Comparison of ENCODE assay signal across 16 mouse cellular contexts in genomic region chr11:54764026-54764425, GRCm38 (mm10). TPM values are rescaled to one million over a fixed set of nuclear protein-coding genes. Genes with fewer than 3 reads are reported as not detected.
DNase-seq lines count a peak whose midpoint lies in the region; TF ChIP-seq lines count a peak whose summit lies in the region.
"Had no signal": no experiment of that assay in that cellular context is flagged by ENCODE, and none has a peak within 500 bp of the region (broad histone marks: within the 10 kb centered on the region; RNA-seq: fewer than 3 reads in every experiment).

No protein-coding gene starts in this region.

- peaks cover 2 to 16% of the 10 kb centered on the region in 2 experiments for H3K36me3 ChIP-seq in CH12.LX (replicated peaks in 1 of 2; ENCODE audit: control insufficient read depth in 1 of 2, insufficient read depth in 1 of 2, low read length in 1 of 2)
- H3K36me3 ChIP-seq: heart, embryonic 15.5 days; hindbrain, embryonic 13.5 days had no signal

- dilution Hi-C loops in CH12.LX (cut with MboI; ENCODE audit: extremely low pct_ligation_motif_present, extremely low pct_unique_long_range_greater_than_20kb, low sequenced_read_pairs): no loop called here

- intact Hi-C loops in gastrocnemius, adult 2 months (cut with DNase I): no loop called here
- intact Hi-C loops in left cerebral cortex, postnatal 14 days (cut with DNase I): no loop called here

- H3K27ac ChIP-seq in gastrocnemius, adult 2 months: peak overlapping the region; percentile 31; the same call in 1 of the 2 replicates
- H3K27ac ChIP-seq in CH12.LX (ENCODE audit: insufficient read depth, low read depth): no peak overlapping the region
- H3K27ac ChIP-seq: heart, embryonic 15.5 days; hindbrain, embryonic 13.5 days had no signal

- H3K4me1 ChIP-seq in CH12.LX (ENCODE audit: control insufficient read depth in 1 of 2, insufficient read depth in 2 of 2): peaks cover 12 to 83% of the 10 kb centered on the region in 2 experiments

- H3K4me2 ChIP-seq in CH12.LX (ENCODE audit: insufficient read depth, low read depth, poor library complexity, severe bottlenecking): no peak overlapping the region
- H3K4me2 ChIP-seq: heart, embryonic 15.5 days; hindbrain, embryonic 13.5 days had no signal

- TF ChIP-seq RAD21 in CH12.LX (IDR thresholded peaks at IDR 0.05; ENCODE audit: low read depth, low read length): no peak

- peak; percentile 66; the same call in 1 of the 2 replicates for TF ChIP-seq EP300 in CH12.LX (IDR thresholded peaks at IDR 0.05; ENCODE audit: low read length)

- H3K79me2 ChIP-seq in CH12.LX (replicated peaks; ENCODE audit: control insufficient read depth, extremely low read depth, insufficient read depth, poor library complexity, severe bottlenecking): peaks cover 70% of the 10 kb centered on the region

- no peak for TF ChIP-seq POLR2A in CH12.LX (IDR thresholded peaks at IDR 0.05; ENCODE audit: low read depth, low read length)

- H3K27me3 ChIP-seq in CH12.LX (replicated peaks): no peaks in the 10 kb centered on the region
- H3K27me3 ChIP-seq: heart, embryonic 15.5 days; hindbrain, embryonic 13.5 days; megakaryocyte, embryonic 14.5 days; Patski had no signal

- no peak for TF ChIP-seq CTCF in gastrocnemius, adult 2 months (IDR thresholded peaks at IDR 0.05)
- TF ChIP-seq CTCF in CH12.LX (conservative IDR thresholded peaks at IDR 0.05 in 1 of 2, IDR thresholded peaks at IDR 0.05 in 1 of 2; ENCODE audit: low read depth in 2 of 2, low read length in 2 of 2): no peak

- H3K9me3 ChIP-seq in CH12.LX (replicated peaks; ENCODE audit: low read length): no peaks in the 10 kb centered on the region
- H3K9me3 ChIP-seq: heart, embryonic 15.5 days; hindbrain, embryonic 13.5 days; megakaryocyte, embryonic 14.5 days had no signal

- H3K4me3 ChIP-seq in gastrocnemius, adult 2 months: no peak overlapping the region
- H3K4me3 ChIP-seq in CH12.LX (replicated peaks in 1 of 3; ENCODE audit: low read depth in 2 of 3, low read length in 2 of 3, poor library complexity in 1 of 3): no peak overlapping the region
- H3K4me3 ChIP-seq: heart, embryonic 15.5 days; hindbrain, embryonic 13.5 days; megakaryocyte, embryonic 14.5 days had no signal

- H3K9ac ChIP-seq in CH12.LX (ENCODE audit: insufficient read depth, low read depth): no peak overlapping the region
- H3K9ac ChIP-seq: heart, embryonic 15.5 days; hindbrain, embryonic 13.5 days; liver, postnatal 0 days had no signal

- DNase-seq in gastrocnemius, adult 2 months: no peak
- DNase-seq in gastrocnemius, postnatal 4 days (ENCODE audit: low spot score in 2 of 2): no peak
- DNase-seq in CH12.LX (ENCODE audit: extremely low read depth): peak; percentile 58
- peak; percentile 36 to 47 for DNase-seq in natural killer cell, adult 2 months (ENCODE audit: low spot score in 2 of 2)
- peak; percentile 76 for DNase-seq in thymus, postnatal 25 days
- DNase-seq in left cerebral cortex, postnatal 14 days (ENCODE audit: low spot score in 2 of 2): no peak
- DNase-seq in layer of hippocampus, postnatal 10 days (ENCODE audit: low spot score in 2 of 2): no peak
- DNase-seq in ovary, postnatal 10 days (ENCODE audit: low spot score): no peak
- DNase-seq: cerebellum, postnatal 14 days; kidney, adult 9 months; liver, postnatal 0 days; right cerebral cortex, postnatal 25 days had no signal

- in situ Hi-C loops in CH12.LX (cut with MboI; ENCODE audit: low pct_ligation_motif_present, low pct_unique_long_range_greater_than_20kb, low sequenced_read_pairs): no loop called here

TF ChIP-seq in CH12.LX, 34 proteins besides CTCF, POLR2A, EP300 and RAD21:
- TF ChIP-seq MXI1 (IDR thresholded peaks at IDR 0.05; ENCODE audit: low read depth, low read length) (no peak), MAX (IDR thresholded peaks at IDR 0.05; ENCODE audit: low read length) (0 out of 2 replicates have a peak, but pooled peaks have one; percentile 30), UBTF (IDR thresholded peaks at IDR 0.05; ENCODE audit: low read depth, low read length) (no peak), BHLHE40 (IDR thresholded peaks at IDR 0.05; ENCODE audit: low read depth, low read length) (peak; percentile 42), IRF4 (IDR thresholded peaks at IDR 0.05; ENCODE audit: low read depth, low read length) (peak; percentile 50; the same call in 1 of the 2 replicates), MAFK (IDR thresholded peaks at IDR 0.05; ENCODE audit: insufficient replicate concordance, low read length) (no peak), MEF2A (IDR thresholded peaks at IDR 0.05; ENCODE audit: borderline replicate concordance, low read depth, low read length) (no peak), ZC3H11A (IDR thresholded peaks at IDR 0.05; ENCODE audit: low read depth, low read length) (no peak), MAZ (IDR thresholded peaks at IDR 0.05; ENCODE audit: low read depth, low read length) (no peak), ETS1 (conservative IDR thresholded peaks at IDR 0.05; ENCODE audit: low read depth, low read length) (peak; percentile 54; the same call in 1 of the 2 replicates), SMC3 (IDR thresholded peaks at IDR 0.05; ENCODE audit: low read depth, low read length) (no peak), ZMIZ1 (IDR thresholded peaks at IDR 0.05; ENCODE audit: low read depth, low read length) (no peak), JUND (conservative IDR thresholded peaks at IDR 0.05; ENCODE audit: low read depth, low read length) (no peak), PAX5 (IDR thresholded peaks at IDR 0.05; ENCODE audit: low read length) (no peak), GABPA (IDR thresholded peaks at IDR 0.05; ENCODE audit: insufficient replicate concordance, low read depth, low read length) (no peak), USF2 (conservative IDR thresholded peaks at IDR 0.05; ENCODE audit: low read depth, low read length) (no peak), NELFE (IDR thresholded peaks at IDR 0.05; ENCODE audit: low read depth, low read length) (no peak), RCOR1 (conservative IDR thresholded peaks at IDR 0.05; ENCODE audit: low read depth, low read length) (no peak), TCF12 (IDR thresholded peaks at IDR 0.05; ENCODE audit: low read depth, low read length) (peak; percentile 73; the same call in 1 of the 2 replicates), TBP (conservative IDR thresholded peaks at IDR 0.05; ENCODE audit: low read depth, low read length) (no peak), SIN3A (IDR thresholded peaks at IDR 0.05; ENCODE audit: low read length) (no peak), MYC (IDR thresholded peaks at IDR 0.05; ENCODE audit: low read depth, low read length) (no peak), CHD1 (IDR thresholded peaks at IDR 0.05; ENCODE audit: low read depth, low read length) (no peak), CHD2 (IDR thresholded peaks at IDR 0.05; ENCODE audit: low read length) (no peak), USF1 (IDR thresholded peaks at IDR 0.05; ENCODE audit: low read depth, low read length) (no peak), ZNF384 (IDR thresholded peaks at IDR 0.05; ENCODE audit: low read depth, low read length) (0 out of 2 replicates have a peak, but pooled peaks have one; percentile 5), KAT2A (IDR thresholded peaks at IDR 0.05; ENCODE audit: insufficient replicate concordance, low read length) (no peak), HCFC1 (IDR thresholded peaks at IDR 0.05; ENCODE audit: low read depth, low read length) (no peak), E2F4 (IDR thresholded peaks at IDR 0.05; ENCODE audit: insufficient replicate concordance, low read depth, low read length) (no peak), ELF1 (IDR thresholded peaks at IDR 0.05; ENCODE audit: low read depth, low read length) (0 out of 2 replicates have a peak, but pooled peaks have one; percentile 26), NRF1 (IDR thresholded peaks at IDR 0.05; ENCODE audit: low read depth, low read length) (0 out of 2 replicates have a peak, but pooled peaks have one; percentile 33), ZKSCAN1 (IDR thresholded peaks at IDR 0.05; ENCODE audit: borderline replicate concordance, low read depth, low read length) (no peak), POLR2AphosphoS2 (IDR thresholded peaks at IDR 0.05; ENCODE audit: low read depth, low read length) (no peak), JUN (IDR thresholded peaks at IDR 0.05; ENCODE audit: insufficient read depth, low read depth, low read length) (no peak)
TF ChIP-seq in CH12.LX: peak in this region for 8.

RNA-seq across cellular contexts. Expression of gene Cdc42se2, which starts 23.4 kb away (rescaled TPM):
- total RNA-seq in gastrocnemius, adult 2 months (2021): 10 to 100 TPM; 14.4 to 19.6 TPM
- 10 to 100 TPM; 30.9 to 36.3 TPM for total RNA-seq in gastrocnemius, postnatal 4 days (2021)
- total RNA-seq in CH12.LX (2012; rRNA removed) (97.9 and 99.1 TPM in 2 replicates), CH12.LX (2014; rRNA removed) (215 and 227 TPM in 2 replicates)
- 84.7 and 97.4 TPM in 2 replicates for polyA plus RNA-seq in CH12.LX (2012; ENCODE audit: insufficient read length, low read depth)
- total RNA-seq in left cerebral cortex, postnatal 14 days (2021): 100 to 1,000 TPM; 175 to 185 TPM
- total RNA-seq in layer of hippocampus, postnatal 10 days (2021): 100 to 1,000 TPM; 138 to 151 TPM

Comparison
In these comparisons a context has a peak if more than half of its experiments do, and no peak if none do; other contexts are left out.
1. DNase-seq: peak in CH12.LX (single experiment), natural killer cell, adult 2 months (2 of 2) and thymus, postnatal 25 days (single experiment); none in gastrocnemius, adult 2 months (single experiment), gastrocnemius, postnatal 4 days (0 of 2), left cerebral cortex, postnatal 14 days (0 of 2), layer of hippocampus, postnatal 10 days (0 of 2) and ovary, postnatal 10 days (single experiment).